Mouse (Mus musculus) erythroblast, embryonic 14.5 days (primary cell): ENCODE measurements around the gene Trappc13. TPM values are rescaled to one million over a fixed set of nuclear protein-coding genes. Genes with fewer than 3 reads are reported as not detected.

Experiments
- H3K27me3 ChIP-seq: 2 replicates; pipeline ENCODE4 v1.6.1; 2012; ENCODE audit warnings: inconsistent platforms; ENCODE audit not compliant: control insufficient read depth
- H3K36me3 ChIP-seq: 2 replicates; pipeline ENCODE4 v1.6.1; 2012; ENCODE audit warnings: mild to moderate bottlenecking, inconsistent platforms; ENCODE audit not compliant: control insufficient read depth
- H3K4me1 ChIP-seq: 2 replicates; pipeline ENCODE4 v1.6.1; 2012; ENCODE audit warnings: inconsistent platforms; ENCODE audit not compliant: control insufficient read depth
- H3K4me3 ChIP-seq: replicated peaks from 2 replicates; pipeline ENCODE3; 2012; ENCODE audit warnings: moderate library complexity, mild to moderate bottlenecking, inconsistent platforms
- H3K9me3 ChIP-seq: 2 replicates; pipeline ENCODE4 v1.6.1; 2012; ENCODE audit warnings: low read length, inconsistent platforms, mixed read lengths; ENCODE audit not compliant: control insufficient read depth
- GATA1 ChIP-seq: IDR thresholded peaks from 2 replicates; pipeline ENCODE4 v1.6.1; 2012; ENCODE audit warnings: low read length, inconsistent platforms, mixed read lengths
- TAL1 ChIP-seq: IDR thresholded peaks from 3 replicates; pipeline ENCODE4 v1.6.1; 2012; ENCODE audit warnings: low read length, inconsistent platforms, mixed read lengths
- polyA plus RNA-seq: library from polyadenylated mRNA; stranded (reverse); fragments of >175 nt; gene quantifications from 2 replicates; pipeline ENCODE4 v1.2.3, GENCODE M21; 2012

Trappc13 gene
- polyA plus RNA-seq, 1 experiment, result 0.06 TPM

- Histone ChIP-seq H3K36me3 (no peaks in the 10 kb centered on the region), H3K4me1 (peaks cover 20% of the 10 kb centered on the region), H3K27me3 (peaks cover 39% of the 10 kb centered on the region), H3K4me3 (peak overlapping the region; percentile 71), H3K9me3 (no peaks in the 10 kb centered on the region)
- no peak for TF ChIP-seq TAL1
- no peak for TF ChIP-seq GATA1
Measured at GRCm38 (mm10) chr13:104108651-104109287, 69.5 kb downstream of the Trappc13 start.

GRCm38 (mm10) chr13:104101606-104102235 lies 76.5 kb downstream of the Trappc13 start:
- TF ChIP-seq TAL1 (no peak), GATA1 (no peak)
- Histone ChIP-seq H3K4me3 (no peak overlapping the region), H3K27me3 (no peaks in the 10 kb centered on the region)

GRCm38 (mm10) chr13:104100416-104100815 lies 77.9 kb downstream of the Trappc13 start:
- Histone ChIP-seq H3K27me3 (no peaks in the 10 kb centered on the region), H3K4me3 (no peak overlapping the region), H3K4me1 (peaks cover 4% of the 10 kb centered on the region; the same call in 1 of the 2 replicates), H3K36me3 (no peaks in the 10 kb centered on the region), H3K9me3 (no peaks in the 10 kb centered on the region)
- TF ChIP-seq GATA1, result no peak
- no peak for TF ChIP-seq TAL1

More at GRCm38 (mm10) chr13:104101606-104102235, 76.5 kb downstream of the Trappc13 start:
- Histone ChIP-seq H3K36me3 (no peaks in the 10 kb centered on the region), H3K4me1 (no peaks in the 10 kb centered on the region), H3K9me3 (no peaks in the 10 kb centered on the region)

- Histone ChIP-seq H3K36me3 (no peaks in the 10 kb centered on the region), H3K4me3 (no peak overlapping the region), H3K9me3 (no peaks in the 10 kb centered on the region), H3K27me3 (no peaks in the 10 kb centered on the region), H3K4me1 (peaks cover 4% of the 10 kb centered on the region; the same call in 1 of the 2 replicates)
- TF ChIP-seq TAL1 (no peak), GATA1 (no peak)
Measured at GRCm38 (mm10) chr13:104097190-104097589, 81.1 kb downstream of the Trappc13 start.

- TF ChIP-seq GATA1, result no peak
- no peak for TF ChIP-seq TAL1
- Histone ChIP-seq H3K9me3 (no peaks in the 10 kb centered on the region), H3K27me3 (no peaks in the 10 kb centered on the region), H3K4me1 (peaks cover 4% of the 10 kb centered on the region; the same call in 1 of the 2 replicates), H3K36me3 (no peaks in the 10 kb centered on the region), H3K4me3 (no peak overlapping the region)
Measured at GRCm38 (mm10) chr13:104095955-104096354, 82.3 kb downstream of the Trappc13 start.

GRCm38 (mm10) chr13:104094531-104095385 lies 83.5 kb downstream of the Trappc13 start:
- no peak overlapping the region for H3K4me3 ChIP-seq
- TF ChIP-seq TAL1 (no peak), GATA1 (no peak)
- no peaks in the 10 kb centered on the region for H3K36me3 ChIP-seq
- no peaks in the 10 kb centered on the region for H3K27me3 ChIP-seq
- peaks cover 4% of the 10 kb centered on the region; the same call in 1 of the 2 replicates for H3K4me1 ChIP-seq
- H3K9me3 ChIP-seq, result no peaks in the 10 kb centered on the region

Other genes starting within 250 kb of the Trappc13 start
- gene Nln, start 68.9 kb downstream of the Trappc13 start, polyA plus RNA-seq, result 0.13 and 0.18 TPM in 2 replicates
- not detected in 2 replicates for gene Sgtb, start 68.7 kb downstream of the Trappc13 start, polyA plus RNA-seq
- 0.12 and 0.13 TPM in 2 replicates for gene Trim23, start 328 bp upstream of the Trappc13 start, polyA plus RNA-seq
- gene Cenpk, start 50.1 kb upstream of the Trappc13 start, polyA plus RNA-seq, result 0.10 and 0.29 TPM in 2 replicates
- 0.61 and 0.92 TPM in 2 replicates for gene Ppwd1, start 50.4 kb upstream of the Trappc13 start, polyA plus RNA-seq
- not detected in 2 replicates for gene Adamts6, start 109.4 kb upstream of the Trappc13 start, polyA plus RNA-seq